Mouse (Mus musculus) neural tube, embryonic 10.5 days (tissue): Measurements from ENCODE around the gene Olfr679.
"Not testable (repeated sequence)": the region's sequence is repeated elsewhere in the genome, so short reads cannot be mapped to it uniquely, and the experiment has no call there.

ENCODE experiments used
- DNase-seq: peaks from one replicate; pipeline ENCODE4 v3.0.0-alpha.2; 2017; ENCODE audit warnings: low spot score; ENCODE audit errors: extremely low spot score

The Olfr679 gene

GRCm38 (mm10) chr7:105080905-105081304 lies at the start of gene Olfr679:
Gene Olfr679, plus strand, starts transcription at chr7:105081205.
- no peak for DNase-seq

GRCm38 (mm10) chr7:105032398-105032797 lies 48.6 kb upstream of the Olfr679 start, which contains the start of gene Olfr676:
Gene Olfr676, plus strand, starts transcription at chr7:105032698.
- DNase-seq: no peak

GRCm38 (mm10) chr7:105033836-105034235 lies 47.2 kb upstream of the Olfr679 start:
- not testable (repeated sequence) for DNase-seq

- DNase-seq: no peak
Measured at GRCm38 (mm10) chr7:105058951-105059350, 22.1 kb upstream of the Olfr679 start.

GRCm38 (mm10) chr7:105064175-105064574 lies 16.8 kb upstream of the Olfr679 start, which contains the start of gene Olfr678:
Gene Olfr678, plus strand, starts transcription at chr7:105064475.
- DNase-seq: no peak

GRCm38 (mm10) chr7:105092717-105093116 lies 11.7 kb downstream of the Olfr679 start, which contains the start of gene Olfr680-ps1:
Gene Olfr680-ps1, minus strand, starts transcription at chr7:105092817.
- not testable (repeated sequence) for DNase-seq

- no peak for DNase-seq
Measured at GRCm38 (mm10) chr7:105116536-105116935, 35.5 kb downstream of the Olfr679 start, which contains the start of gene Olfr681. Gene Olfr681, plus strand, starts transcription at chr7:105116836.
